Mouse (Mus musculus): ENCODE measurements around the gene Trim12c.
"Not testable (repeated sequence)": the region's sequence is repeated elsewhere in the genome, so short reads cannot be mapped to it uniquely, and the experiment has no call there.

The Trim12c gene

GRCm38 (mm10) chr7:104352717-104353599, at the start of gene Trim12c:
Gene Trim12c (minus strand): TSS chr7:104353362.
- DNase-seq (ENCODE audit: low spot score in 2 of 2): peak in 1 of 2 experiments; percentile 1

- DNase-seq (ENCODE audit: low spot score in 2 of 2): no peak
These were observed 48.0 kb upstream of the Trim12c start for GRCm38 (mm10) chr7:104401140-104401539.

GRCm38 (mm10) chr7:104400698-104401097, 47.5 kb upstream of the Trim12c start, which contains the start of gene Trim30c:
Gene Trim30c (minus strand): TSS chr7:104400837.
- DNase-seq (ENCODE audit: low spot score in 2 of 2): no peak

- no peak for DNase-seq (ENCODE audit: low spot score in 2 of 2)
These were observed 45.3 kb upstream of the Trim12c start for GRCm38 (mm10) chr7:104398492-104398891.

- no peak for DNase-seq (ENCODE audit: low spot score in 2 of 2)
These were observed 16.7 kb upstream of the Trim12c start, which contains the start of gene Trim30b for GRCm38 (mm10) chr7:104369736-104370414. Gene Trim30b (minus strand): TSS chr7:104369884.

- no peak for DNase-seq (ENCODE audit: low spot score in 2 of 2)
These were observed 13.2 kb upstream of the Trim12c start for GRCm38 (mm10) chr7:104366339-104366738.

- DNase-seq (ENCODE audit: low spot score in 2 of 2): no peak
These were observed 422 bp upstream of the Trim12c start for GRCm38 (mm10) chr7:104353600-104353967.

- not testable (repeated sequence) for DNase-seq (ENCODE audit: low spot score in 2 of 2)
These were observed 5.1 kb downstream of the Trim12c start for GRCm38 (mm10) chr7:104348043-104348442.

- DNase-seq (ENCODE audit: low spot score in 2 of 2): not testable (repeated sequence)
These were observed 12.4 kb downstream of the Trim12c start for GRCm38 (mm10) chr7:104340744-104341143.

- DNase-seq (ENCODE audit: low spot score in 2 of 2): not testable (repeated sequence)
These were observed 17.6 kb downstream of the Trim12c start for GRCm38 (mm10) chr7:104335547-104335946.

GRCm38 (mm10) chr7:104329171-104329570, 24.0 kb downstream of the Trim12c start, which contains the start of gene Trim34b:
Gene Trim34b (plus strand): TSS chr7:104329471.
- DNase-seq (ENCODE audit: low spot score in 2 of 2): not testable (repeated sequence)

GRCm38 (mm10) chr7:104322028-104322427, 31.1 kb downstream of the Trim12c start:
- DNase-seq (ENCODE audit: low spot score in 2 of 2): no peak

- not testable (repeated sequence) for DNase-seq (ENCODE audit: low spot score in 2 of 2)
These were observed 37.6 kb downstream of the Trim12c start, which contains the start of gene Trim12a for GRCm38 (mm10) chr7:104315369-104316080. Gene Trim12a (minus strand): TSS chr7:104315466.

- DNase-seq (ENCODE audit: low spot score in 2 of 2): no peak
These were observed 38.3 kb downstream of the Trim12c start for GRCm38 (mm10) chr7:104314796-104315353.

- DNase-seq (ENCODE audit: low spot score in 2 of 2): no peak
These were observed 61.3 kb downstream of the Trim12c start for GRCm38 (mm10) chr7:104291638-104292400.

GRCm38 (mm10) chr7:104290641-104291040, 62.5 kb downstream of the Trim12c start:
- DNase-seq (ENCODE audit: low spot score in 2 of 2): no peak

Data from right cerebral cortex, postnatal 36 days (tissue).